Mouse (Mus musculus): ENCODE data around the gene Ly6g6f.
A peak's percentile ranks its signal among the peaks of the same experiment; 100 is the strongest.

The Ly6g6f gene

DNA sequence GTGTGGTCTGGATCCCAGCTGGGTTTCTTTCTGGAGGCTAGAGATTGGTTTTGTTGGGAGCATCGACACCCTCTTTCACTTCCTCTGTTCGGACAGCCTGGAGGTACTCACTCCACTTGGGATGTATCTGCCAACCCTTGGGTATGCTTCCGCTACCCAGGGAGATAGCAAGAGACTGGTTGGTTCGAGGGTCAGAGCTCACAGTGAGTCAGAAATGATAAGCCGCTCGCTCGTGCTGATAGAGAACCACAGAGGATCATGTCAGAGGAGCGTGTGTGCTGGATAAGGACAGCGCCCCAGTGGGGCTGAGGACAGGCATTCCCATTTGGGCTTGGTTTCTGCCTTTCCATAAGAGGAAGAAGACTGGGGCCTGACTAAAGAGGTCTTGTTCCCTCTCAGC lies 5.6 kb downstream of the Ly6g6f start:
- DNase-seq (ENCODE audit: low read depth, low spot score), result no peak

DNA sequence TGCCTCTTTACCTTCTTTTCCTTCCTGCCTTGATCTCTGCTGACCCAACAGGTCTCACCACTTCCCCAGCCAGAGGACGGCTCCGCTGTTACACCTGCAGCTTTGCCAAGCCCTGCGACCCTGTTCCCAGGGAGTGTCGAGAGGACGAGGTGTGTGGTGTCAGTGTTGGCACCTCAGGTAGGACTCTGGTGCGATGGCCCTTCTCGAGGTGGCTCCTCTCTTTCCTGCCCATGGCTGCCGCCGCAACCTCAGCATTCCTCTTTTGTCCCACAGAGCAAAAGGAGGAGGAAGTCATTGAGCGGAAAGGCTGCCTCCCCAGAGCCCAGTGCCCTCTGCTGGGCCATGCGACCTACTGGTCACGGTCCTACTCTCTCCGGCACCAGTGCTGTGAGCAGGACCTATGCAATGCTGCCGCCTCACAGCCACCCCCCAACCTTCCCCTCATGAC lies 7.6 kb downstream of the Ly6g6f start, which contains the start of gene Ly6g6d:
Ly6g6d (minus strand) TSS at position 280 of the 448 bp plus-strand sequence.
- DNase-seq (ENCODE audit: low read depth, low spot score), result no peak

DNA sequence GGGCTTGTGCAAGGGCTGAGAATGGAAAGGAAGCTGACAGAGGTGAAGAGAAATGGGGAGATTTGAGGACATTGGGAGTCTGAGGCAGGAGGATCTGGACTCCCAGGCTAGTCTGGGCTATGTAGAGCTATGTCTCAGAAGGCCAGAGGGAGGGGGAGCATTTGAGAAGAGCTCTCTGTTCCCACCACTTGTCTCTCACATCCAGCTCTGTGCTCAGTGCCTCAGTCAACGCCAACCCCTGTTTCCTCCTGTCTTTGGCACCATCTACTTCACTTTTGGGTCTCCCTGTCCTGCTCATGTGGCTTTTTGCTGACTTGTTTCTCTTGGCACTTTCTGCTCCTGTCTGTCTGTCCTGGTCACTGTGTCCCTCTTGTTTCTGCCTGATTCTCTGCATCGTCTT lies 8.1 kb downstream of the Ly6g6f start:
- peak; percentile 40 for DNase-seq (ENCODE audit: low read depth, low spot score)

DNA sequence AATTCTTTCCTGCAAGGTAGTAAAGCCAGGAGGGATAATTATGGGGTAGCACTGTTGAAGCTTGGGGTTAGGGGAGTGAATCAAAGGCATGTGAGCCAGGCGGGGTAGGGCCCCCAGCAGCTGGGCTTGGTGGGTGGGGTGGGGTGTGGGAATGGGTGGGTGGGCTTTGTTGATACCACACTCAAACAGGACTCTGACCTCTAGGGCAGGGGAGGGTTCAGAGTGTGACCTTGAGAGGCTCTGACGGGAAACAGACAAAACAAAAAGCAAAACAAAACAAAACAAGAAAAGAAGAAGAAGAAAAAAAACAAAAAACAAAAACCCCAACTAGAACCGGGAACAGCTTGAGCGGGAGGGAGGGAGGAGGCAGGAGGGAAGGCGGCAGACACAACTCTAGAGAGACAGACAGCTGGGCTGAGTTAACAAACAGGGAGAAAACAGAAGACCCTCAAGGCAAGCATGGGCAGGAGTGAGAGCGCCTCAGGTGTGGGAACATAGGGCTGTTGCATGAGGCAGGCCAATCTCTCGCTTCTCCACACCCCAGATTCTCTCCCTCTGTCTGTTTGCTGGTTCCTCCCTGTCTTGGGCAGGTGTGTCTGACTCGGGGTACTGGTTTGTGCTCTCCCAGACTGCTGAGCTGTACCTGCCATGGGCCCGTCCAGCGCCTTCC lies 8.8 kb downstream of the Ly6g6f start, which contains the start of gene Ly6g6e:
Ly6g6e (plus strand) TSS at position 396 of the 670 bp plus-strand sequence.
- DNase-seq (ENCODE audit: low read depth, low spot score), result peak; percentile 74

DNA sequence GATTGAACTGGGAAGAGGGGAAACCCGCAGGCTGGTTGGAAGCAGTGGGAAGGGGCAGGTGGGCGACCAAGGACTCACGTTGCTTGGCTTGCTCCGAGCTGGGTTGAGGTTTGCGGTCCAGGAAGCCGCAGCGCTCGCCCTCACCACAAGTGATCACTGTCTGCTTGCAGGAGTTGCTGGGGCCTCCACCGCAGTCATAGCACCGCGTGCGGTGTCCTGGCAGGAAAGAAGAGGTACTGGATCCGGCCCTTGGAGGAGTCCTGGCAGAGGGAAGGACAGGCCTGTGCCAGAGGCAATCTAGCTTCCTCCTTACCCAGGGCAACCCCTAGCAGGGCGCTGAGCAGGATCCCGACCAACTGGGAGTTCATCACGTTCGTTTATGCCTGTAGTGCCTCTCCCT lies 11.3 kb downstream of the Ly6g6f start:
- DNase-seq (ENCODE audit: low read depth, low spot score), result no peak

DNA sequence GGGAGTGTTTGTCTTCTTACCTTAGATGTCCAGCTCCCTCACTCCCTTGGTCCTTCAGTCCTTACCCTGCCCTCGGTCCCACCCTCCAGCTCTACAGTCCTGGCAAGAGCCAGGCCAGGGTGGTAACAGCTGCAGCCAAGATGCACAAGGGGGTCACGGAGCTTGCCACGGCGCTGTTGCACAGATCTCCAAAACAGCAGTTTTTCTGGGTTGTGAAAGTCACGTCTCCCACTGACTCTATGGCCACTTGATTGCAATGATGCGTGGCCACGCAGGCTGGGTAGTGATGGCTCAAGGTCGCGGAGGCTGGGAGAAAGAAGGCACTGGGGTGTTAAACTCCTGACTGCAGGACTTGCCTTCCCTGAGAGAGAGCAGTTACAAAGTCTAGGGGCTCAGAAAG lies 14.0 kb downstream of the Ly6g6f start:
- DNase-seq (ENCODE audit: low read depth, low spot score), result no peak

DNA sequence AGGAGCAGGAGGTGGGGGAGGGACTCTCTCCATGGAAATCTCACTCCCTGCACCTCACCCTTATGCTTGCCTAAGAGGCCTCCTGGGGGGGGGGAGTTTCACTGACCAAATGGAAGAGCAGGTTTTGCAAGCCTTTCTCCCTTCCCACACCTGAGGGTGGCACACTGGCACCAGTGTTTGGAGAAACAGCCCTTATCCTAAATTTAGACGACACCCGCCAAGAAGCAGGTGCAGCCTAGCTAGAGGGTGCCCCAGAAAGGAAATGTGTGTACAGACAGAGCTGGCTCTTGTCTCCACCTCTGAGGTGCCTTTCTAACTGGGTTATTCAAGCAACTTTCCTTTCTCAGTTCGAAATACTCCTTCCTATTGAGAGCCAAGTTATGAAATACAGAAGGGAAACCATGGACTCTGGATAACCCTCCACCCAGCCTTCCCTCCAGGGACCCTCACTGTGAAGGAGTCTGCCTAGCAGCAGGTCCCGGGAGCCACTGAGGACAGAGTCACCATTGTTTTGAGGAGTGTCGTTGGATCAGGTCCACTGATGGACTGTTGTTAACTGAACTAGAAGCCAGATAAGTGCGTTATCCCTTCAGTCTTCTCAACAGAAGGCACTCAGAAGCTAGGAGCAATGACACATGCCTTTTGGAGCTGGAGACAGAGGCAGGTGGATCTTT lies 14.7 kb downstream of the Ly6g6f start:
- DNase-seq (ENCODE audit: low read depth, low spot score), result no peak

DNA sequence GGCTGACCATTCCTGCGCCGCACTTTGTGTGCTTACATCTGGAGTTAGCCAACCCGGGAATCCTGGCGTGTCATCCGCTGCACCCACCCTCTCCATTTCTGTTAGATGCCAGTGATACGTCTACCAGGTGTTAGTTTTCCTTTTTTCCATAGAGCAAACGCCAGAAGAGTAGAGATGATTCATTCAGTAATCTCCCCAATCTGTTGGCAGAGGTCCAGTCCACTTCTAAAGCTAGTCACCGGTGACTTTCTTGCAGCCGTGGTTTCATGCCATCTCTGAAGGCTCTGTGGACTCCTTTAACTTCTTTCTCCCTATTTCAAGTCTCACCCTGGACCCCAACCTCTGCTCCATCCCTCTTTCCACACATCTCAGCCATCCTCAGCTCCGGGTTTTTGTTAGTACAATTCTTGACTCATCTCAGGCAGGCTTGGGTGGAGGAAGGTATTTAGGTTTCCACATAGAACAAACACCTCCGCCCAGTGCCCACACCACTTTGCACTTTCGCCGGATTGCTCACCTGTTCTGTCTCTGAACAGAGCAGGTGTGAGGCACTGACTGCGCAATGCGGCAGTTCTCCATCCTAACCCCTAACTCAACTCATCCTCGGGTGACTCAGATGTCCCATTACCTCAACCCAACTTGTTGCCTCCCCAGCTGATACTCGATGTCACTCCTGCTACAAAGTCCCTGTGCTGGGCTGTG lies 17.0 kb downstream of the Ly6g6f start:
- no peak for DNase-seq (ENCODE audit: low read depth, low spot score)

DNA sequence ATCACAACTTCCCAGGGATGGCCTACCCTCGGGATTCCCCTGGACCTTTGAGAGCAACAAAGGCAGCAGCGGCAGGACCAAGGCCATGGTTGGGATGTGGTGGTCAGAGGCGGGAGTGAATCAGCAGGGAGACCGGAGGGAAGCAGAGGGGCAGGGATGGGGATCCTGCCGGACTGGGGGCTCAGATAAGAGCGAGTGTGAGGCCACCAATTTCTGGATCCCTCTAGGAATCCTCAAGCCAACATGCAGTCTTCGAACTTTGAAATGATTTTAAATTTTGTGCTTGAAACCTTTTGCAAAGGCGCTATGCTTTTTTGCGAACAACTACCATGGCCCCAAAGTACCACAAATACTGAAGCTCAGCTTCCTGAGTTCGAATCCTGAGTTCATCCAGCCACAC lies 19.3 kb downstream of the Ly6g6f start, which contains the start of gene Mpig6b:
Mpig6b (minus strand) TSS at position 101 of the 400 bp plus-strand sequence.
- no peak for DNase-seq (ENCODE audit: low read depth, low spot score)

DNA sequence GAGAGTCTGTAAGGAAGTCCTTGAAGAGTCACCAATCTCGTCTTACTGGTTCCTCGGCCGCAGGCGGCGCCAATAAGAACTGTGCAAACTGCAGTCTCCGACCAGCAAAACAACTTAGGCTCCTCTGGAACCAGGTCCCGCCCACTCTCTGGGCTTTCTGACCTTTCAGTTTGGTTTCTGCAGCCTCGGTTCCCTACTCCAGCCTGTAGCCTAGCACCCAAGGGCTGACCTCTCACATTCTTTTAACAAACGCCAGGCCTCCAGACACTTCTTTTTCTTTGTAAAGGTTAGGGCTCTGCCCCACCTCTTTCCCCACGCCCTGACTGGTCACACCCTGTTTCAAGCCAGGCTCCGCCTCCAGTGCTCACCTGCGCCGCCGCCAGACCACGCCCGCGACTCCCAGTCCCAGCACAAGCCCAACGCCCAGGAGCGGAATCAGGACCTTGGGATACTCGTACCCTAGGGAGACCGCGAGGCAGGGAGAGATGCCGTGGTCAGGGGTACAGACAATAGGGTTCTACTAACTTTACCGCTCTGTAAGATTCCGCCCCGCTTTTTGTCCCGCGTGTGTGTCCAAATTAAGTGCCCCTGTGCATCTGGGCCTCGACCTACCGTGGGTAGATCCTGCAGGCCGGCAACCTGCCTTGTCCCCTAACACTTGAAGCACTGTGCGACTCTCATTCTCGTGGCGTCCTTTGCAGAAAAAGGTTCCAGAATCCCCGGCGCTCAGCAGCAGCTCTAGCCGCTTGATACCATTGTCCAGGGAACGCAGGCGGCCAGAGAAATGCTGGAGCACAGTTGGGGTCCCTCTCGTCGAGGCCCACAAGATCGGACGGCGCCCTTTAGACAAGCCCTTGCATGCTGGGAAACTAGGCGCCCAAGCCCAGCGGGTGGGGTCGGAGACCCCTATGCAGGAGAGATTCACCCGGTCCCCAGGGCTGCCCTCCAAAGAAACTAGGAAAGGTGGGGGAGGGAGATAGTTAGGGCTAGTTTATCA lies 20.2 kb downstream of the Ly6g6f start, which contains the start of gene Ly6g6c:
Ly6g6c (plus strand) TSS at position 438 of the 997 bp plus-strand sequence.
- peak; percentile 94 for DNase-seq (ENCODE audit: low read depth, low spot score)

DNA sequence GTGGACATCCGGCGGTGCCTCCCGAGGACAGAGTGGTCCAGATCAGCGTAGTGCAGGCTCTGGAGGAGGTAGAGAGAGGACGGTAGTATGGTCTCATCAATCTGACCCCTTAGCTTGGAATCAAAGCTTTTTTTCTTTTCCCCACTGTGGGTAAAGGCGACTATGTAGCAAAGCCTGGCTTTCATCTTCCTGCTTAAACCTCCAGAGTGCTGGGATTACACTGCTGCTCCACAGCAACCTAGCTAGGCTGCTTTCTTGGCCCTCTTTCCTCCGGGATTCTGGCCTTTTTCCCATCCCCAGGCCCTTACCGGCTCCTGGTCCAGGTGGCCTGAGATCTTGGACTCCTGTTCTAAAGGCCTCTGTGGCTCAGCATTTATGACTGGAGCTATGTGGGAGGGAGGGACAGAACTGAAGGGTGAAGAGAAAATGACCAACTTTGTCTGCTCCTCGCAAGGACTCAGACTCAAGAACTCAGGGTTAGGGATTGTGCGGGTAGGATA lies 21.0 kb downstream of the Ly6g6f start:
- no peak for DNase-seq (ENCODE audit: low read depth, low spot score)

DNA sequence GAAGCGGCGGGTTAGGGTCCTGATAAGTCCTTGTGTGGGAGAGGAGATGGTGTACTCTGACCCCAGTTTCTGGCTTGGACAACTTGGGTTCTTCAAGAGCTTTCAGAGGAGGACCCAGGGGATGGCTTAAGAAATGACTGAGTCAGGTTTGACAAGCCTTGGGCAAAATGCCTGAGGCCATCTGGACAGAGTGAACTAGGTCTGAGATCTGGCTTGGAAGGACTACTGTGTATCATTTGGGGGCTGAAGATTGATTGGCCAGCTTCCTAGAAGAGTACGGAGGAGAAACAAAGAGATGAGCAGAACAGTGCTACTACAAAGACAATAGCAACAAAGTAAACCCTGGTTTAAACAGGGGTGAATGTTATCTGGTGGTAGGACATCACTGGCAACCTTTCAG lies 21.9 kb downstream of the Ly6g6f start:
- no peak for DNase-seq (ENCODE audit: low read depth, low spot score)

DNA sequence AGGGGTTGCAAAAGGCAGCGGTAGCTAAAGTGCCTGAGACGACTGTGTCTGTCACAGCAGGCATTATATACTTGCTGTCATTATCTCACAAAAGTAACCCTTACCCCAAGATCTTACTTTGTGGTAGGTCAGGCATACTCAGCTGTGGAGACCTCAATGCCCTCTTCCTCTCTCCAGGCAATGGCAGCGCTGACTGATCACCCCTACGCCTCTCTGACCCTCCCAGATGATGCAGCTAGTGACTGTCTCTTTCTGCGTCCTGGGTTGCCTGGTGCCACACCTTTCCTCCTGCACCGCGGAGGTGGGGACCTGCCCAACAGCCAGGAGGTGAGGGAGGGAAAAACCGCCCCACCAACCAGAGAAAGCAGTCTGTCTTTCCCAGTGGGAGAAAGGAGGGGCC lies 24.1 kb downstream of the Ly6g6f start:
- peak; percentile 36 for DNase-seq (ENCODE audit: low read depth, low spot score)

DNA sequence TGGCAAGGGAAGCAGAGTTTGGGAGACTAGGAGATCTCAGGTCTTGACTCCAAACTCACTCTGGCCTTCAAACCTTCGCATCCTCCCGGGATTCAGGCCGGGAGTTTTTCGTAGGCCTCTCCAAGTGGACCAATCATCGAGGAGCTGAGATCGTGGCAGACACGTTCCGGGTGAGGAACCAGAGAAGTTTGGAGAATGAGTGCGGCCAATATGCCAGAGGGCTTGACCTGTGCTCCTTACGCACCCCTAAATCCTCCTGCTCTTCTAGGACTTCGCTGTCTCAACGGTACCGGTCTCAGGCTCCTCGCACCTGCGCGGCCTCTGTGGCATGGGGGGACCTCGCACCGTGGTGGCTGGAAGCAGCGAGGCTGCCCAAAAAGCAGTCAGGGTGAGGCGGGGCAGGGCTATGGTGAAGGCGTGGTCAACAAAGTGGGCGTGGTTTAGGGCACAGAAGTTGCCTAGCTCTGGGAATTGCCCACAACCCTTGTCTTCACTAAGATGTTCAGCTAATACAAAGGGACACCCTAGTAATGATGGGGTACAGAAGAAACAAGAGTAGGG lies 24.6 kb downstream of the Ly6g6f start:
- peak; percentile 73 for DNase-seq (ENCODE audit: low read depth, low spot score)

DNA sequence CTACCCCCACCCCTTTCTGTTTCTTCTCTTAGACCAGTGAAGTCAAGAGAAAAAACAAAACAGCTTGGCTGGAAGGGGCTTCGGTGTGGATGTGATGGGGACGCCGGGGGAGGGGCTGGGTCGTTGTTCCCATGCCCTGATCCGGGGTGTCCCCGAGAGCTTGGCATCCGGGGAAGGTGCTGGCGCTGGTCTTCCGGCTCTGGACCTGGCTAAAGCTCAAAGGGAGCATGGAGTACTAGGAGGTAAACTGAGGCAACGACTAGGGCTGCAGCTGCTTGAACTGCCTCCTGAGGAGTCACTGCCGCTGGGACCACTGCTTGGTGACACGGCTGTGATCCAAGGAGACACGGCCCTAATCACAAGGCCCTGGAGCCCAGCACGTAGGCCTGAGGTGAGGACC lies 25.3 kb downstream of the Ly6g6f start:
- no peak for DNase-seq (ENCODE audit: low read depth, low spot score)

DNA sequence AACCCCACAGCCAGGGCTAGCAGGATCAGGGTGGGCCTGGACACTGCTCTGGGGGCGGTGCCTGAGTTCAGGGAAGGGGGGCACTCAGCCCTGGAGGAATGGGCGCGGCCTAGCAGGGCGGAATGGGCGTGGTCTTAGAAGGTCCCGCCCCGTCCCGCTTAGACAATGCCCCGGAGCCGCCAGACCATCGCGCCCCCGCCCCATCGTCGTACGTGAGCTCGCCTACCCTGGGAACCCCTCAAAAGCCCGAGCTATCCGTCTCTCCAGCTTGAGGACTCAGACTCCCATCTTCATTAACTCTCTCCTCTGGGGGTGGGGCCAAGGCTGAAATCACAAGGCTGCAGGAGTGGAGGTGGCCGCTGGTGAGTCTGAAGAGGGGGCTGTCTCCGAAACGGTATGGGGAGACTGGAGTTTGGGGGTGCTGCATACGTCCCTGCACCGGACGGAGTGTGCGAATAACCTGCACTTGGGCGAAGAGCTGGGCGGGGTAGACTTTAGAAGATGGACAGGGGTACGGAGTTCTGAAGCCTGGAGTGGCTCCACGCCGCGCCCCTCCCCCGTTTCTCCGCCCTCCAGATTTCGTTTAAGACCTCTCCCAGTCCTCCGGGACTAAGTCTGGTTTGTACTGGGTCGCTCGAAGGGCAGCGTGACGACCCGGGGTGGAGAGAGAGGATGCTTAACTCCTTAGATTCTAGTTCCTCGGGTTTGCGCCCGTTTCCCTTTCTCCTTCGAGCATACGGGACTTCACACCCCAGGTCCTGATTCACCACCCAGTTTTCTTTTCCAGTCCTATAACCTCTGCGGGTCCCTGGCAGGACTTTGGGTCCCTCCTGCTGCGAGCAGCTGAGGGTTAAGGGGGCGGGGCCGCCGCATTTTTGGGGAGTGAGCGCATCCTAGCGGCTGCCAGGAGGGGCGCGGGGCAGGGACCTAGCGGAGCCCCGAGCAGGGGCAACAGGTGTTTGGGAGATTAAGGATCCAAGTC lies 26.2 kb downstream of the Ly6g6f start, which contains the start of gene Ddah2:
Ddah2 (plus strand) TSS at position 125 of the 982 bp plus-strand sequence.
- peak; percentile 90 for DNase-seq (ENCODE audit: low read depth, low spot score)

DNA sequence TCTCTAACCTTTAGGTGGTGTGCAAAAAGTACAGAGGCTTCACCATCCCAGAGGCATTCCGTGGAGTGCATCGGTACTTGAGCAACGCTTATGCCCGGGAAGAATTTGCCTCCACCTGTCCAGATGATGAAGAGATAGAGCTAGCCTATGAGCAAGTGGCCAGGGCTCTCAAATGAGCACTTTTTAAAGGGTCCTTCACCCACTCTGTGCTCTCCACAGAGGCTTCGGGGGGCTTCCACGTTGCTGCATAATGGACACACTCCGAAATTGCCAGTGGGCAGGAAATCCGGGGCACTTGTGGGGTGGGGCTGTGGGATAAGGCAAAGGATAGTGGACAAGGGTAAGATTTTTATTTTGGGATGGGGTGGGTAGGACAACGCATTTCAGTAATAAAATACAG lies 27.1 kb downstream of the Ly6g6f start:
- no peak for DNase-seq (ENCODE audit: low read depth, low spot score)

DNA sequence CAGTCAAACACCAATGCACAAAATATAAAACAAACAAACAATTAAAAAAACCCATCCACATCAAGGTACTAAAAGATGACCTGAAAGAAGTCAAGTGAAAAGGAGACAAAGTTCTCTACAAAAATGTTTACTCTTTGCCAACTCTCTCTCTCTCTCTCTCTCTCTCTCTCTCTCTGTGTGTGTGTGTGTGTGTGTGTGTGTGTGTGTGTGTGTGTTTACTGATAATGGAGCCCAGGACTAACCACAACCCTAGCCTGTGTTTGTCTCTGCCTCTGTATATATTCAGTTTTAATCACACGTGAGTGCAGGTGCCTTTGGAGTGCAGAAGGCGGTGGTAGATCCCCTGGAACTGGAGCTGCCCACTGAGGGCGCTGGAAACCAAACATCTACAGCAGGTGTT lies 28.3 kb downstream of the Ly6g6f start:
- DNase-seq (ENCODE audit: low read depth, low spot score), result no peak
